In the genomic region with DNA sequence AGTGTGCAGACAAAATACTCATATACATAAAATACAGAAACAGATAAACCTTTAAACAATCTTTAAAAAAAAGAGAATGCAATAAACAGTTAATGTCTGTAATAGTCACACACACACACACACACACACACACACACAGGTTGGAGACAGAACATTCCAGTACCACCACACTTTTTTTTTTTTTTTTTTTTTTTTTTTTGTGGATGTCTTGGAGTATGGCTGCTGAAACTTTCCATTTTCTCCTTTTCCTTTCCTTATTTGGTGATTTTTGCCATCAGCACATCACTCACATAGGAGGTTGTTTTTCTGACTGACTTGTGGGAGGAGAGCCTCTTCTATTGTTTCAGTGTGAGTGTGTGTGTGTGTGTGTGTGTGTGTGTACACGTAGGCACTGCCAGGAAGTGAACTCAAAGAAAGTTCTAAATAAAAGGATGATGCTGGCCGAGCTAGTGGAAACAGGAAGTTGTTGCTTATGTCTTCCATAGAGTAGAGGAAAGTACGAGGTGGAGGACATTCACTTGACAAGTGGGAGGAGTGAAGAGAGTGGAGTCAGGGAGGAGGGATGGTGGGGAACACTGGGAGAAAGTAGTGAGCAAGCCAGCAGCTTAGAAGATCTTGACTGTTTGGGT, we compare ENCODE assay signal across 11 mouse cellular contexts. TPM values are rescaled to one million over a fixed set of nuclear protein-coding genes. Genes with fewer than 3 reads are reported as not detected.
A peak's percentile ranks its signal among the peaks of the same experiment; 100 is the strongest.
DNase-seq lines count a peak whose midpoint lies in the region; ATAC-seq and TF ChIP-seq lines count a peak whose summit lies in the region.
"Had no signal": no experiment of that assay in that cellular context is flagged by ENCODE, and none has a peak within 500 bp of the region (broad histone marks: within the 10 kb centered on the region; RNA-seq: fewer than 3 reads in every experiment).

No protein-coding gene starts in this region.

- no peaks in the 10 kb centered on the region for H3K36me3 ChIP-seq in lung, embryonic 14.5 days (ENCODE audit: insufficient read depth)
- no peaks in the 10 kb centered on the region for H3K36me3 ChIP-seq in kidney, adult 2 months (ENCODE audit: control insufficient read depth, insufficient read depth, low read length)
- H3K36me3 ChIP-seq: embryonic facial prominence, embryonic 15.5 days; heart, embryonic 13.5 days had no signal

- peak overlapping the region; percentile 37; the same call in 1 of the 2 replicates for H3K27ac ChIP-seq in lung, embryonic 14.5 days (ENCODE audit: low read depth)
- H3K27ac ChIP-seq in bone marrow macrophage, adult 2 months (ENCODE audit: insufficient read depth, low read depth, low read length): peak overlapping the region; percentile 13; the same call in 1 of the 2 replicates
- no peak overlapping the region for H3K27ac ChIP-seq in kidney, adult 2 months (ENCODE audit: insufficient read depth, low read depth, low read length)
- H3K27ac ChIP-seq: embryonic facial prominence, embryonic 15.5 days; heart, embryonic 13.5 days had no signal

- peak; percentile 55; the same call in 1 of the 2 replicates for ATAC-seq in lung, embryonic 14.5 days (ENCODE audit: insufficient read depth)
- ATAC-seq: intestine, postnatal 0 days had no signal

- TF ChIP-seq CTCF in lung, embryonic 14.5 days (IDR thresholded peaks at IDR 0.05; ENCODE audit: low read depth): no peak
- TF ChIP-seq CTCF in lung, adult 2 months (IDR thresholded peaks at IDR 0.05; ENCODE audit: insufficient read depth, low read length): no peak
- TF ChIP-seq CTCF in bone marrow macrophage, adult 2 months (IDR thresholded peaks at IDR 0.05; ENCODE audit: low read depth, low read length): no peak
- no peak for TF ChIP-seq CTCF in kidney, adult 2 months (conservative IDR thresholded peaks at IDR 0.05; ENCODE audit: insufficient read depth, insufficient read length, low read depth, low read length)

- 10% methylated on average over 3 of the region's 3 CpGs for WGBS in lung, embryonic 14.5 days
- WGBS in lung, adult 2 months: 20% methylated on average over 3 of the region's 3 CpGs
- 60% methylated on average over 3 of the region's 3 CpGs for WGBS in kidney, adult 2 months

- no peak overlapping the region for H3K4me3 ChIP-seq in lung, embryonic 14.5 days (ENCODE audit: low read depth, low read length)
- no peak overlapping the region for H3K4me3 ChIP-seq in lung, adult 2 months (replicated peaks; ENCODE audit: extremely low read depth, low read depth, low read length)
- no peak overlapping the region for H3K4me3 ChIP-seq in bone marrow macrophage, adult 2 months (ENCODE audit: insufficient read depth, low read length)
- H3K4me3 ChIP-seq in kidney, adult 2 months (ENCODE audit: insufficient read depth, low read depth, low read length): no peak overlapping the region
- H3K4me3 ChIP-seq: embryonic facial prominence, embryonic 15.5 days; heart, embryonic 13.5 days had no signal

- no peak for TF ChIP-seq POLR2A in lung, adult 2 months (IDR thresholded peaks at IDR 0.05; ENCODE audit: borderline replicate concordance, extremely low read depth, low read depth, low read length)
- no peak for TF ChIP-seq POLR2A in bone marrow macrophage, adult 2 months (IDR thresholded peaks at IDR 0.05; ENCODE audit: borderline replicate concordance, low read depth, low read length)
- TF ChIP-seq POLR2A in kidney, adult 2 months (IDR thresholded peaks at IDR 0.05; ENCODE audit: low read depth, low read length): no peak

- DNase-seq in lung, embryonic 14.5 days: peak; percentile 67
- DNase-seq in lung, adult 2 months: no peak
- DNase-seq in lung, postnatal 14 days: peak; percentile 50
- DNase-seq in thymus, postnatal 4 days: peak; percentile 20
- DNase-seq in left cerebral cortex, adult 11 months (ENCODE audit: low spot score): no peak
- no peak for DNase-seq in spleen, adult 12 weeks (ENCODE audit: low spot score)
- DNase-seq in kidney, adult 2 months: no peak

- H3K4me2 ChIP-seq in lung, embryonic 14.5 days: no peak overlapping the region
- H3K4me2 ChIP-seq: embryonic facial prominence, embryonic 15.5 days; heart, embryonic 13.5 days had no signal

- no peaks in the 10 kb centered on the region for H3K27me3 ChIP-seq in lung, embryonic 14.5 days (ENCODE audit: insufficient read depth, low read length)
- no peaks in the 10 kb centered on the region for H3K27me3 ChIP-seq in kidney, adult 2 months (replicated peaks; ENCODE audit: control insufficient read depth, insufficient read depth, low read length)
- H3K27me3 ChIP-seq: embryonic facial prominence, embryonic 15.5 days had no signal

- H3K9me3 ChIP-seq in lung, embryonic 14.5 days (ENCODE audit: low read depth, low read length): no peaks in the 10 kb centered on the region
- H3K9me3 ChIP-seq: embryonic facial prominence, embryonic 15.5 days; heart, embryonic 13.5 days had no signal

- no peak overlapping the region for H3K9ac ChIP-seq in lung, embryonic 14.5 days
- H3K9ac ChIP-seq: embryonic facial prominence, embryonic 15.5 days; heart, embryonic 13.5 days had no signal

- H3K4me1 ChIP-seq in lung, embryonic 14.5 days (ENCODE audit: insufficient read depth): 0 out of 2 replicates have a peak, but pooled peaks cover 3% of the 10 kb centered on the region
- no peaks in the 10 kb centered on the region; the same call in none of the 2 replicates for H3K4me1 ChIP-seq in lung, adult 2 months (ENCODE audit: control insufficient read depth, insufficient read depth, low read length)
- peaks cover 6% of the 10 kb centered on the region for H3K4me1 ChIP-seq in bone marrow macrophage, adult 2 months (ENCODE audit: control insufficient read depth, insufficient read depth, low read length)
- no peaks in the 10 kb centered on the region for H3K4me1 ChIP-seq in kidney, adult 2 months (ENCODE audit: control insufficient read depth, insufficient read depth, low read length)
- H3K4me1 ChIP-seq: embryonic facial prominence, embryonic 15.5 days had no signal

RNA-seq across cellular contexts. Expression of a gene that starts 15.4 kb away (rescaled TPM):
- 11.6 and 13.2 TPM in 2 replicates for polyA plus RNA-seq in lung, embryonic 14.5 days (2014; fragmentation: Nextera tagmentation; extraction: Ambion mirVana)
- 6.8 and 10.1 TPM in 2 replicates for polyA plus RNA-seq in lung, adult 2 months (2012; rRNA removed)
- 26.0 and 26.6 TPM in 2 replicates for polyA plus RNA-seq in bone marrow macrophage, adult 2 months (2012; ENCODE audit: insufficient read depth, insufficient read length, missing spikeins)
- 25.2 and 28.8 TPM in 2 replicates for polyA plus RNA-seq in kidney, adult 2 months (2012; rRNA removed)

Comparison
In these comparisons a context has a peak if more than half of its experiments do, and no peak if none do; other contexts are left out.
1. DNase-seq: peak in lung, embryonic 14.5 days (single experiment), lung, postnatal 14 days (single experiment) and thymus, postnatal 4 days (single experiment); none in lung, adult 2 months (single experiment), left cerebral cortex, adult 11 months (single experiment), spleen, adult 12 weeks (single experiment) and kidney, adult 2 months (single experiment).